Mouse (Mus musculus): ENCODE results near the gene Snph. TPM values are rescaled to one million over a fixed set of nuclear protein-coding genes. Genes with fewer than 3 reads are reported as not detected.

The Snph gene
- polyA plus RNA-seq, 1 experiment from 2014 or later = 20.5 TPM

DNA sequence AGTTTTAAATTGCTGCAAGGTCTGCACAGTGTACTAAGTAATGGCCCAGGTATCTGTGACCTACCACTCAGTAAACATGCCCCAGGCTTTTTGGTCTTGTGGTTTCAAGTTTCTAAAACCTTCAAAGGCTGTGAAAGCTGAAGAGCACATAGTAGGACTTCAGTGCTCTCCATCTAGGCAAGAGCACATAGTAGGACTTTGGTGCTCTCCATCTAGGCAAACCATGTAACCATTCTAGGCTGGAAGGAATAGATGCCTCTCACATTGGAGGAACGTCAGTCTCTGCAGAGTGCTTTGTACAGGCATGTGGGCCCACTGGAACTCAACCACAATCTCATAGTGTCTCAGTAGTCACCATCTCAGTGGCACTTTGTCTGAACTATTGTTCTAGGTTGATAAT is 68.4 kb downstream of the Snph start:
- 98% methylated on average over 1 of the region's 1 CpGs for WGBS
- Histone ChIP-seq H3K9me3 (no peaks in the 10 kb centered on the region), H3K27ac (no peak overlapping the region), H3K4me3 (no peak overlapping the region), H3K27me3 (replicated peaks) (no peaks in the 10 kb centered on the region), H3K36me3 (replicated peaks) (peaks cover 35% of the 10 kb centered on the region), H3K9ac (no peak overlapping the region), H3K4me1 (no peaks in the 10 kb centered on the region), H3K4me2 (no peak overlapping the region)
- ATAC-seq (replicated peaks) = no peak

GRCm38 (mm10) chr2:151562930-151563921 is 69.2 kb downstream of the Snph start:
- Histone ChIP-seq H3K4me2 (no peak overlapping the region), H3K27me3 (replicated peaks) (no peaks in the 10 kb centered on the region), H3K9me3 (no peaks in the 10 kb centered on the region), H3K9ac (no peak overlapping the region), H3K36me3 (replicated peaks) (peaks cover 42% of the 10 kb centered on the region), H3K4me1 (no peaks in the 10 kb centered on the region), H3K4me3 (no peak overlapping the region), H3K27ac (no peak overlapping the region)
- no peak for ATAC-seq (replicated peaks)
- 94% methylated on average over 7 of the region's 7 CpGs for WGBS

DNA sequence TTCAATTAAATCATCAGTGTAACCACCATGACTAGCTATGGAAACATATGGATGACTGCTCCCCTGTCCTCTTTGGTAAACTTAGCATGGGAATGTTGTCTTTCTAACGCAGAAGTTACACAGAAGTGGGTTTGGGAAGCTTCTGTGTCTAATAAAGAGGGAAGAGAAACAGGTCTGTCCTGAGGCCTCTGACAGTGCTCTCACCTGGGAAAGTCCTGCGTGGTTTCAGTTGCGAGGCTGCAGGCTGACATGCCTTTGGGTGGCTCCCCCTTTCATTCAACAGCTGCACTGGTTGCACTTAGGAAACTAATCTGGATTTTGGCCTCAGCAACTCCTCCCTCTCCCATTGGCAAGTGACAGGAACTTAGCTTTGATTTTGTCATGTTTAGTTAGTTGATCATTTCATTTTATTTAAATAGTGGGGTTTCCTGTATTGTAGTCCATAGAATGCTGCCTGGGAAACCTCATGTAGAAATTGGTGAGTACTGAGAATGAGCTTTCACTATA is 82.7 kb downstream of the Snph start:
- H3K4me2 ChIP-seq = no peak overlapping the region
- no peaks in the 10 kb centered on the region for H3K27me3 ChIP-seq (replicated peaks)
- H3K4me3 ChIP-seq = no peak overlapping the region
- no peak overlapping the region for H3K9ac ChIP-seq
- 97% methylated on average over 3 of the region's 3 CpGs for WGBS
- H3K9me3 ChIP-seq = no peaks in the 10 kb centered on the region
- no peak for ATAC-seq (replicated peaks)
- peaks cover 24% of the 10 kb centered on the region for H3K36me3 ChIP-seq (replicated peaks)
- H3K27ac ChIP-seq = no peak overlapping the region
- H3K4me1 ChIP-seq = peaks cover 18% of the 10 kb centered on the region

- peaks cover 18% of the 10 kb centered on the region for H3K36me3 ChIP-seq (replicated peaks)
Measured at GRCm38 (mm10) chr2:151546571-151546970, 85.8 kb downstream of the Snph start.

DNA sequence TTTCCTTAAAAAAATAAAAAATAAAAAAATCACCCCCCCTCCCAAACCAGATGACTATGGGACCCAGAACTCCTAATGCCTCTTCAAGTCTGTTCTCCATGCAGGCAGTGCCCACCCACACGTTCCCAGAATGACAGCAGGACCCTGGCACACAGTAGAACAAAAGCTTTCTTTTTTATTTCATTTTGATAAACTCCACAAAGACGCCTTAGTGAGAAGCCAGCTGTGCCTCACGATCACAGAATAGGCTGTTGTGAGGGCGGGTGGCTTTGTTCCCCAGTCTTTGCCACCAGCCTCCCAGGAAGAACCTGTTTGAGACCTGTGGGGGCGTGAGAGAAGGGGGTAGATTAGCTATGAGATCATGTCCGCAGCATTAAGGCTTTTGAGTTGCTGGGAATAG is 87.7 kb downstream of the Snph start:
- Histone ChIP-seq H3K9ac (0 out of 2 replicates have a peak overlapping the region, but pooled peaks have one; percentile 70), H3K27me3 (replicated peaks) (no peaks in the 10 kb centered on the region), H3K4me1 (peaks cover 42% of the 10 kb centered on the region), H3K27ac (no peak overlapping the region), H3K36me3 (replicated peaks) (peaks cover 16% of the 10 kb centered on the region), H3K4me3 (0 out of 2 replicates have a peak overlapping the region, but pooled peaks have one; percentile 70), H3K9me3 (no peaks in the 10 kb centered on the region), H3K4me2 (peak overlapping the region; percentile 62)
- 50% methylated on average over 6 of the region's 6 CpGs for WGBS
- ATAC-seq (replicated peaks) = no peak

More at GRCm38 (mm10) chr2:151546571-151546970, 85.8 kb downstream of the Snph start:
- Histone ChIP-seq H3K4me1 (peaks cover 37% of the 10 kb centered on the region), H3K9ac (no peak overlapping the region), H3K27ac (no peak overlapping the region), H3K4me3 (no peak overlapping the region), H3K4me2 (no peak overlapping the region), H3K27me3 (replicated peaks) (no peaks in the 10 kb centered on the region), H3K9me3 (no peaks in the 10 kb centered on the region)
- 93% methylated on average over 4 of the region's 4 CpGs for WGBS
- ATAC-seq (replicated peaks) = no peak

GRCm38 (mm10) chr2:151543063-151543895 is 89.1 kb downstream of the Snph start:
- Histone ChIP-seq H3K4me2 (peak overlapping the region; percentile 62), H3K9me3 (no peaks in the 10 kb centered on the region), H3K27me3 (replicated peaks) (no peaks in the 10 kb centered on the region), H3K4me3 (peak overlapping the region; percentile 70), H3K9ac (peak overlapping the region; percentile 70), H3K4me1 (peaks cover 42% of the 10 kb centered on the region), H3K36me3 (replicated peaks) (peaks cover 14% of the 10 kb centered on the region), H3K27ac (peak overlapping the region; percentile 87)
- no peak for ATAC-seq (replicated peaks)
- WGBS = under 1% methylated on average over 21 of the region's 21 CpGs

- ATAC-seq (replicated peaks) = peak; percentile 97
- Histone ChIP-seq H3K9me3 (no peaks in the 10 kb centered on the region), H3K27me3 (replicated peaks) (no peaks in the 10 kb centered on the region), H3K4me1 (peaks cover 38% of the 10 kb centered on the region), H3K36me3 (replicated peaks) (peaks cover 12% of the 10 kb centered on the region; the same call in 1 of the 2 replicates), H3K27ac (peak within 1 kb of the TSS; percentile 87), H3K9ac (peak within 1 kb of the TSS; percentile 70), H3K4me3 (peak within 1 kb of the TSS; percentile 70), H3K4me2 (peak within 1 kb of the TSS; percentile 62)
- under 1% methylated on average over 77 of the region's 93 CpGs for WGBS
Measured at GRCm38 (mm10) chr2:151542323-151543062, 89.9 kb downstream of the Snph start, which contains the start of gene Fkbp1a. Gene Fkbp1a, plus strand, starts transcription at chr2:151542483.

Other genes with a start within 250 kb of the Snph start
- not detected in 2 replicates for gene 4921509C19Rik, start 156.4 kb downstream of the Snph start, polyA plus RNA-seq (2015; fragmentation: Nextera tagmentation; extraction: Ambion mirVana)
- gene Nsfl1c, start 138.4 kb downstream of the Snph start, polyA plus RNA-seq (2015; fragmentation: Nextera tagmentation; extraction: Ambion mirVana) = 285 and 292 TPM in 2 replicates
- gene Fkbp1a, start 90.1 kb downstream of the Snph start, polyA plus RNA-seq (2015; fragmentation: Nextera tagmentation; extraction: Ambion mirVana) = 586 and 594 TPM in 2 replicates
- gene Sdcbp2, start 60.0 kb downstream of the Snph start, polyA plus RNA-seq (2015; fragmentation: Nextera tagmentation; extraction: Ambion mirVana) = 0.67 and 0.96 TPM in 2 replicates
- 0.17 and 0.26 TPM in 2 replicates for gene Rad21l, start 35.9 kb upstream of the Snph start, polyA plus RNA-seq (2015; fragmentation: Nextera tagmentation; extraction: Ambion mirVana)
- 29.9 and 32.3 TPM in 2 replicates for gene Tmem74b, start 69.4 kb upstream of the Snph start, polyA plus RNA-seq (2015; fragmentation: Nextera tagmentation; extraction: Ambion mirVana)
- 61.6 and 66.6 TPM in 2 replicates for gene Psmf1, start 111.6 kb upstream of the Snph start, polyA plus RNA-seq (2015; fragmentation: Nextera tagmentation; extraction: Ambion mirVana)
- 0.18 and 0.36 TPM in 2 replicates for gene Rspo4, start 210.3 kb upstream of the Snph start, polyA plus RNA-seq (2015; fragmentation: Nextera tagmentation; extraction: Ambion mirVana)